Mouse (Mus musculus) thymus, postnatal 0 days (tissue): Measurements from ENCODE around the gene Cdiptos. TPM values are rescaled to one million over a fixed set of nuclear protein-coding genes. Genes with fewer than 3 reads are reported as not detected.

Experiments
- DNase-seq: peaks from one replicate; pipeline ENCODE4 v3.0.0-alpha.2; 2015; ENCODE audit warnings: low spot score
- polyA plus RNA-seq: library from polyadenylated mRNA; unstranded; fragments of >200 nt; fragmentation: Nextera tagmentation; extraction: Ambion mirVana; gene quantifications from 2 replicates; pipeline ENCODE4 v1.2.1, GENCODE M21; 2015

Gene Cdiptos
- polyA plus RNA-seq, 1 experiment from 2014 or later: 1.7 TPM

GRCm38 (mm10) chr7:126978841-126979240, 2.9 kb upstream of the Cdiptos start:
- no peak for DNase-seq

DNA sequence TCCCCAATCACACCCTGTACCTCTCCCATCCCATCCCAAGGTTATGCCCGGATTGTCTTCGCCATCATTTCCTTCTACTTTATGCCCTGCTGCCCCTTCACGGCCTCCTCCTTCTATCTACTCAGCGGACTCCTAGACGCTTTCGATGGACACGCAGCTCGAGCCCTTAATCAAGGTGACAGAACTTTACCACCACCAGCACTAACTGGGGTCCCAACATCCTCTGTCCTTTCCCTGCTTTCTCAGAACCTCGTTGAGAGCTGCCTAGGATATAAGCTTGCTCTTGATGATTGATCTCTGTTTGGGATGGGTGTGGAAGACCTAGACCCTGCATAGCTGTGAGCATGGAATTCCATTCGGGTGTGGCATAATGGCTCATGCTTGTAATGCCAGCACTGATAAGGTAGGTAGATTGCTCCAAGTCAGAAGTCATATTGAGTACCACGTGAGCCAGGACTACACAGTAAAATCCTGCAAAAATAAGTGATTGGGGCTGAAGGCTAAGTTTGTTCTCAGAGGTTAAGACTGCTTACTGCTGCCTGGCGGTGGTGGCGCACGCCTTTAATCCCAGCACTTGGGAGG, 1.1 kb upstream of the Cdiptos start:
- no peak for DNase-seq

- DNase-seq: no peak
Measured at GRCm38 (mm10) chr7:126975893-126975949, 177 bp downstream of the Cdiptos start, which contains the start of gene Cdipt. Cdipt (plus strand) TSS chr7:126975914.

GRCm38 (mm10) chr7:126975493-126975892, 405 bp downstream of the Cdiptos start:
- no peak for DNase-seq

DNA sequence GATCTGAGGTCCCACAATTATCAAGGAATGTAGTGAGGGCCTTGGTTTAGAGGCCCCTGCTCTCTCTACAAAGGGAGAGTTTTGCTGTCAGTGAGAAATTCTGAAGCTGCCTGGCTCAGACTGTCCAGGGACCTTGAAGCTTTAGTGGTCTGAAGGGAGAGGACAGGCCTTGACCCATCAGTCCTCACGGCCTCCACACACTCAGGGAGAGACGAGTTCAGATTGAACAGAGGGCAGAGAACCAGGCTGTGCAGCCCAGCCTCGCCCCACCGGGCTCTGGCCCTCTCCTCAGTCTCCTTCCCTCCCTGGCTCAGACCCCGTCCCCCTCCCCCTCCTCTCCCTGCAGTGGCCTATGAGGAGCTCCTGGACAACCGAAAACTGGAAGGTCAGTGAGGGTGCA, 8.5 kb downstream of the Cdiptos start:
- no peak for DNase-seq

DNA sequence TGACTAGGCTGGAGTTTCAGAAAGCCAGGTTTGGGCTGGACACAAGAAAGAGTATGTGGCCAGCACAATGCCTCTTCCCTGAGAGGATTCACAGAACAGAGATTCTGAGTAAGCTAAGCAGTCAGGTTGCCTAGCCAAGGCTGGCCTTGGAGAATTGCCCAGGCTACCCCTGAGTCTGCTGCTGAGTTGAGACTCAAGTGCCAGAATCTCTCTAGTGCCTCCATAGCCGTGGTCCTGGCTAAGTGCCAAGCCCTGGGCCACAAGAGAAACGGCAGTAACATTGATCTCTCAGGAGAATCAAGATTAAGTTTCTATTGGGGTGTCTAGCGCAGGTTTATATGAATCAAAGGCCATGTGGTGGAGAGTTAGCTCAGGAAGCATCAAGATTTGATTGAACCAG, 10.3 kb downstream of the Cdiptos start:
- no peak for DNase-seq

- peak; percentile 19 for DNase-seq
Measured at GRCm38 (mm10) chr7:126963548-126964286, 12.2 kb downstream of the Cdiptos start.

GRCm38 (mm10) chr7:126961965-126962364, 13.9 kb downstream of the Cdiptos start:
- DNase-seq: no peak

GRCm38 (mm10) chr7:126961095-126961494, 14.8 kb downstream of the Cdiptos start:
- DNase-seq: no peak

- DNase-seq: no peak
Measured at GRCm38 (mm10) chr7:126959780-126960179, 16.1 kb downstream of the Cdiptos start.

GRCm38 (mm10) chr7:126955125-126955524, 20.8 kb downstream of the Cdiptos start:
- DNase-seq: no peak

DNA sequence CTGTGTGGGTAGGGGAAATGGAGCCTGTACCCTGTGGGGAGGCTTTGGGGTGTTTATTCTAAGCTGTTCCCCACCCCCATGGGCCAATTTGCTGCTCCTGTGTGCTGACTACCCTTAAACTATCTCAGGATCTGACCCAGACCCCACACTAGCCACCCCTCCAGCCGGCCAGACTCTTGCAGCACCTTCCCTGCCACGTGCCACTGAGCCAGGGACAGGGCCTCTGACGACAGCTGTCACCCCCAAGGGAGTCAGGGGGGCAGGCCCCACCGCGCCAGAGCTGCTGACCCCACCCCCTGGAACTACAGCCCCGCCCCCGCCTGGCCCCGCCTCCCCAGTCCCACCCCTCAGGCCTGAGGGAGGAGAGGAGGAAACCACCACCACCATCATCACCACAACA, 23.3 kb downstream of the Cdiptos start:
- peak; percentile 17 for DNase-seq

DNA sequence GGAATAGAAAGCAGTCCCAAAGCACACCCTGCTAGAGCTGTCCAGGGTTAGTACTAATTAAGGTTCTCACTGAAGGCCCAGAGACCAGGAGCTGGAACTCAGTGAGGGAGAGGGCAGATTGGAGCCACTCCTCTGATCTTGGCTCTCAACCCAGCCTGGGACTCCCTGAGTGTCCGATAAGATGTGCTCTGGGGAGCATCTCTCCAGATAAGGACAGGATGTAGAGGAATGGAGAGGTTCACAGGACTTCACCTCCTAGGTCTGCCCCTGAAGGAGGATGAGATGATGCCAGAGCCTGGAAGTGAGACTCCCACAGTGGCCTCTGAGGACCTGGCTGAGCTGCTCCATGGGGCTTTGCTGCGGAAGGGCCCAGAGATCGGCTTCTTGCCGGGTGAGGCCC, 24.2 kb downstream of the Cdiptos start:
- no peak for DNase-seq

DNA sequence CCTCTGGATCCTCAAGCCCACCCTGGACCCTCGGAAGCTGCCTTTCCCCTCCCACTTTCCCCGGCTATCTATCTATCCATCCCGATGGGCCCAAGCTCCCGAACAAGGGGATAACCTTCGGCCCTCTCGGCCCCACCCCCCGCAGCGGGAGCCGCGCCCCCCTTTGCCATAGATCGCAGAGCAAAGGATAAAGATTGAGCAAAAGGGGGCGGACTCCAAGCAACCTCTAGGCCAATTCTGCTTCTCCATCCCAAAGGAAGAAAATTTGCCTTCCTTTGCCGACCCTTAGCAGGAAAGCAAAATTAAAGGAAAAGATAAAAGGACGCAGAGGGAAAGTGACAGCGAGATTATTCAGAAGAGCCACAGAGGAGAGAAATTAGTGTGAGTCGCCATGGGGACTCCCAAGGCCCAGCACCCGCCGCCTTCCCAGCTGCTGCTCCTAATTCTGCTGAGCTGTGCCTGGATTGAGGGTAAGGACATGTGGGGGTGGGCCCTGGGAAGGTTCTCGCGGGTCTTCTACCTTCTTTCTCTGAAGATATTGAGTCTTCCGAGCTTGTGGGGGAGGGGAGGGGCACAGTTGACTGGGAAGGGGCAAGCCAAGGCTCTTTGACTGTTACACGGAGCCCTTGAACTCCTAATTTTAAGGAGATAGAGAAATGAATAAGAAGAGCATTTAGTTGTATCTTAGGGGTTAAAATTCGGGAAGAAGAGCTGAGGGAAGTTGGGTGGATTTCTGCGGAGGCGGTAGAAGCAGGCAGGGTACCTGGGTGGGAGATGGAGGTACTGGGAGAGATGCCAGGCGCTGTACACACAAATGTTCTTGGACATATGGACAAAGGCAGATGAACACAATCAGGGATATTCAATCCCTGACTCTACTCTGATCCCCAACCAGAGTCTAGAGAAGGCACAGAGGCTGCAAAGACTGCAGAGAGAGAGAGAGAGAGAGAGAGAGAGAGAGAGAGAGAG, 25.0 kb downstream of the Cdiptos start:
- DNase-seq: no peak

DNA sequence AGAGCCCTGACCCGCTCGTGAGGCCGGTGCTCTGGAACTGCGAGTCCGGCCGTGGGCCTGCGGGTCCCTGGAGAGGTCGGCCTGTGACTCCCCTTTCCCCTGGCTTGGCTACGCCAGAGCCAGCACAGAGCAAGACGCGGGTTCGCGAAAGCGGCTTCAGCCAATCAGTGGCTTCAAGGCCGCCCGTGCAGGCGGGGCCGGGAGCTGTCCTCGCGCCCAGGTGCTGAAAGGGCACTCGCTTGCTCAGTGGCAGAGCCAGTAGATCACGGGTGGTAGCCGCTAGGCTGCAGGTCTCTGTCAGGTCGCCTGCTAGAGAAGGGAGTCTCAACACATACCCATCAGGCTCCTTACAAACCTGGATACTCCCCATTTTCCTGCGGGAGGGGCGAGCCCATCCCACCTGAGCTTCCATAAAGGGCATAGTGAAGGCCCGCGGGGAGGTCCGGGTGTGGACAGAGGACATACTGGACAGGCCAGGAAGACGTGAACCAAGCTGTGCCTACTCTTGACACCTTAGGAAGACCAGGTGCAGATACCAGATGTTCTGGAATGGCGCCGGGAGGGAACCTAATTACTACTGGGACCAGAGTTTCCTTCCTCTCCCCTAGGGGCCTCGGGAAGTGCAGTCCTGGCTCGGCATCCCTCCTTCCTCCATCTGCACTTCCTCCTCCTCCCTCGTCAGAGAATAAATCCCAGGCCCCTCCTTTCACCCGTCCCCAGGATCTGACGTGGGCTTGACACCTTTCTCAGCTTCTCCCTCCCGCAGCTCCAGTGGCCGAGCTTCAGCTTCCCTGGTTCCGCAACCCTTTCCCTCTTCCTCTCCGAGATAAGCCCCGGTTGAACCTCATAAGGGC, 25.9 kb downstream of the Cdiptos start, which contains the start of gene Sez6l2:
Gene Sez6l2 (plus strand): TSS at position 771 of the 854 bp plus-strand sequence.
- DNase-seq: peak; percentile 92

DNA sequence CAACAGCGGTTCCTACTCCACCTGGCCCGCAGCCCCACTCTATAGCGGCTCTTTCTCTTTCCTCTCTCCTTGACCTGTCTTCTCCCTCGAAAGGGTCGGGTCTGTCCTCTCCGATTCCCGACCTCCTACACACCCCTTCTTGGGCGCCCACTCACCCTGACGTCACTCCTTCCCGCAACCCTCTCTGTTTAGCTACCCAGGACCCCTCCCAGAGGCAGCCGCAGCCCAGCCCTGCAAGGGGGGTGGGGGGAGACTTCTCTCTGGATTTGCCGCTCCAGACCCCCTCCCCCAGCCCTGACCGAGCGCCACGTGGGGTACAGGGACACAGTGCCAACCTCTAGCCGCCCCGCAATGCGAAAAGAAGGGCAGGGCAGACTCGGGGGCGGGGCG, 26.5 kb downstream of the Cdiptos start, which contains the start of gene Asphd1:
Gene Asphd1 (minus strand): TSS at position 180 of the 390 bp plus-strand sequence.
- DNase-seq: no peak

DNA sequence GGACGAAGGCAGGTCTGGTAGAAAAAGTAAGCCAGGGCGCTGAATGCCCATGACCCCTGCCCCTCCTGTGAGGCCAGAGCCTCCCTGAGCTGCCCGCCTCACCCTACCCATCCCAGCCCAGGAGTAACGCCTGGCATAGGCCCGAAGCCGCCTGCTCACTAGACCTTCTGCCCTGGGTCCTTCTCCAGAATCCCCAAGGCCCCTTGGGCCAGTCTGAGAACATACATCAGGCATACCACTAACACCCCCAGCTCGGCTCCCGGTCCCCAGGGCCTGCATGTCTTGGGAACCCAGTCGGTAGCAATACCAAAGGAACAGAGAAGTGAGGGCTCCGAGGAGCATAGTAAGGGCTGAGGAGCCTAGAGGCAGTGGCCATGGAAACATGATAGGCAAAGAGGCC, 27.3 kb downstream of the Cdiptos start:
- no peak for DNase-seq

GRCm38 (mm10) chr7:126946530-126946929, 29.4 kb downstream of the Cdiptos start:
- peak; percentile 32 for DNase-seq

- no peak for DNase-seq
Measured at GRCm38 (mm10) chr7:126941801-126942200, 34.1 kb downstream of the Cdiptos start.

DNA sequence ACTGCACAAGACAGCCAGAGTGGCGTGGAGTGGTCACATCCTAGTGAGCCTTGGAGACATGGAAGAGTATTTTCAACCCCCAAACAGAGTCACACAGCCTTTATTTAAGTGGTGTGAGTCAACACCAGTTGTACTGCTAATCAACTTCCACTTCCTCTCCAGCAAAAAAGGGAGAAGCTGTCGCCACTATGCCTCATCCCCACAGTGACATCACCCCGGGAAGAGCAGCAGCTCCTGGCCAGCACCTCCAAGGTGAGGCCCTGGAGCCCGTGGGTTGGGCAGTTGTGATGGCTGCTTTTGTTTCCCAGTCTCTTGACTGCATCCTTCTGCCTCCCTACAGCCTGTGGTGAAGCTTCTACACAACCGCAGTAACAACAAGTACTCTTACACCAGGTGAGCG, 34.7 kb downstream of the Cdiptos start:
- no peak for DNase-seq

DNA sequence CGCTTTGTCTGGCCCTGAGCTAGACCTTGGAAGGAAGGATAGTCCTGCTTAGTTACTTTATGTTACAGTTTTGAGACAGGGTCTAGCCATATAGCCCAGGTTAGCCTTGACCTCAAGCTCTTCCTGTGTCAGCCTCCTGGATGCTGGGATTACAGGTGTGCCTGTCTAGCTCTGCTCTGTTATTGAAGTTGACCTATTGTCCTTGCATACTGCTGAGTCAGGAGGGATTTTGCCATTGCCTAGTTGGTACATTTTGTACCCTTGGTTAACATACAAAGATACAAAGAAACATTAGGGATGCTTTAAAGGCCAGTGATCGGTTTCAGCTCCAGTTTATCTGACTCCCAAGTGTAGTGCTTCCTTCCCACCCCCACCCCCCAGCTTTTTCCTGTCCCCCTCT, 43.2 kb downstream of the Cdiptos start:
- DNase-seq: no peak
